Mouse (Mus musculus): ENCODE results near the gene Arl16.

Arl16 gene

DNA sequence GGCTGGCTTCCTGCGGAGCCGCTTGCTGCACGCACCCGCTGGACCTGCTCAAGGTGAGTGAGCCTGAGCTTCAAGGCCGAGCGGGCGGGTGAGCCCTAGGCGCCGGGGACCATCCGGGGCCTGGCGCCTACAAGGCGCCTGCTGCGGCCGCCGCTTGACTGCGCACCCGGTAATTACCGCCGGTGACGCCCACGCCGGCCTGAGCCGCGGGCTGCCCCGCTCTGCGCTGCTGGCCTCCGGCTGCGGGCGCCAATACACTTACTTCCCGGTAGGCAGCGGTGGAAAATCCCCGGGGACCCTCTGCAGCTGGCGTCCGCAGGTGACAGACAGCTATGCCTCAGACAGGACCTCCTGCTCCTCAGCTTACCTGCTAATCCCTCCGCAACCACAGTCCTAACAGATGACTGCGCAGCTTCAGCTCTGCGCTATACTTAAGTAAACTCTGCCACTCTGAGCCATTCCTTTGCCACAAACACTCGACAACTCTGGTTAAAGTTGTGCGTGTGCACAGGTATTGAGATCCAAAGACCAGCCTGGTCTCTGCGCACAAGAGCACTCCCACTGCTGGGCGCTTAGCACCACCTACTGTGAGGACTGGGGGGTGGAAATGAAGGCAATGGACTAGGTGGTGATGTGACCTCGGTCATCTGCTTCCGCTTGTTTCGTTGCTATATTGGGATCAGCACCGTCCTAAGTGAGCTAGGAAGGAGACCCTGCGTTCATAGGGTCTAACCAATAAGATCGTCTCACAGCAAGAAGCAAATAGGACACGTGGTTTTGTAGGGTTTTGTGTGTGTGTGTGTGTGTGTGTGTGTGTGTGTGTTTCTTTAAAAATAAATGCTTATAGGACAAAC lies 24.8 kb upstream of the Arl16 start:
- DNase-seq (ENCODE audit: extremely low read depth, low read depth, low spot score): no peak

DNA sequence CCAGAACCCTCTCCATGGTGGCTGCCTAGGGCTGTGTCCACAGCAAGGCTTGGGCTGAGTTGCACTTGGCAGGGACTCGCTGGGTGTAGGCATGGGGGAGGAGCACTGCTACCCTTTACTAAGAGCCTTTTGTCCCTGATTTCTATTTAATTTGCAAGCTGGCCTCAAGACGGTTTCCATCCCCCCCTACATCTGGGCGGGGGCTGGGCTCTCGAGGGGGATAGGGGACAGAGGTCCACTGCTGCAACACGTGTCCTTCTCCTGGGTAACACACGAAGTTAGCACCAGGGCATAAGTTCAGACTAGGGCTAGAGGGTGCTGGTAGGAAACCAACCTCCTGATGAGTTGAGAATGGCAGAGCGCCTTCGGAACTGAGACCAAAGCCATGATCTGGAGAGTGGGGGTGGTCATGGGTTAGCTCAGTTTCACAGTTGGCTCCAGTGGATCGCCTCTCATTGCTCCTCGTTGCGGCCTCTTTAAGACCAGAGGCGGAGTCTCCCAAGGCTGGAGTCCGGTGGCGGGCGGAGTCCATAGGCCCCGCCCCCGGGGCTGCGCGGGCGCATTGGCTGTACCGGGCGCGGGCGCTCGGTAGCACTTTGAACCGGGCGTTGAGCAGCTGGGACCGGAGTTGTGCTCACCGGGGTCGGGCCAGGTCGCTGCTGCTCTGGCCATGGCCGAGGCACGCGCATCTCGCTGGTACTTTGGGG lies 24.1 kb upstream of the Arl16 start, which contains the start of gene Slc25a10:
Gene Slc25a10 (plus strand): TSS at position 524 of the 707 bp plus-strand sequence.
- no peak for DNase-seq (ENCODE audit: extremely low read depth, low read depth, low spot score)

DNA sequence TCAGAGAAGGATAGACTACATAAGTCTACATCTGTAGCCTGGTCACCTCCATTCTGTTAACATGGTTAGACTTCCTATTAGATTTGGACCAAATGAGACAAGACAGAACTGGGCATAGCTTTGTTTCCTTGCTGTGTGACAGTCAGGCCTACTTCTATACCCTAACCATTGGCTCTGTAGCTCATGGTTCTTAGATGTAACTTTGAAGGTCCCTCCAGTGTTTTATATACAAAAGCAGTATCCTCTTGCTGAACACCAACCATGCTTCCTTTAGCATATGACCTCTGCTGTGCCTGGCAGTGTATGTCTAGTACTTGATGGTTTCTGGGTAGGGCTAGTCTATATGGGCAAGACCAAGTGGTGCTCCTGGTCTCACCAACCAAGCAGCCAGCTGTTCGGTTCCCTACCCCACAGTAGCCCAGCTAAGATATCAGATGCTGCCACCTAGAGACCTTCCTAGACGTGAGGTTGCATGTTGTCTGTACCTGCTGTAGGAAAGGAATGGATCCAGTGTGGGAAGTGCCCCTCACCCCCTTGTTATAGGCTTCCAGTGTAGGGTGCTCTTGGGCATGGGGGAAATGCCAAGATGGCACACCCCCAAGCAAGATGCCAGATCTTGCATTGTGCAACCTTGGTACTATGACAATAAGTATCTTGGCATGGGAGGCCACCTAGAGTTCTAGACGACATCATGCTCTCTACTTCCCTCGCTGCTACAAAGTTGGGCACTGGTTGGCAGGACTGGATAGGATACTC lies 23.1 kb upstream of the Arl16 start:
- DNase-seq (ENCODE audit: extremely low read depth, low read depth, low spot score): no peak

DNA sequence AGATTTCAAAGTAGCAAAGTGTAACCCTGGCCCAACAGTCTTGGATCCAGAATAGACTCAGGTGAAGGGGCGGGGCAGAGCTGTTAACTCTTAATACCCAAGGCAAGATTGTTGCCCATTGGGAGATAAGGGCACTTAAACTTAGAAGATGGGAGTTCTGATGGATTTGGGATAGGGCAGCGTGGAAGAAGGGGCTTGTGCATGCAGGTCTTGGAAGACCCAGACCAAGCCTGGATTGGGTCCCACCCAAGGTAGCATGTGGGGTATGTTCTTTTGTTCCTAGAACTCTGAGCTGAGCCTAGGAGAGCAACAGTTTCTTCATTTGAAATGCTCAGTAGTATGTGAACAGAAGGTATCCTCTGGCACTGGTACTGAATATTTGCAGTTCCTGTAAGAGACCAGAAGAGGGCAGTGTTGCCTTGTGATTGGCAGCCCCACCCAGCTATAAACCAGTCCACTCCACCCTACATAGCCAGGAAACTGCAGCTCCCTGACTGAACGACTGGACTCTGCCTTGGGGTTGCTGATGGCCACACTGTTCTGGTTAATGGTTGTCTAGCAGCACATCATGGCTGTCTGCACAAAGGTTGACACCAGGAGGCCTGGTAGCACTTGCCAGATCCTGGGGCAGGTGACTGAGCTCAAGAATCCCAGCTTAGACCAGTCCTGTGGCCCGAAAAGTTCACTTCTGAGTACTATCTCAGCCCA lies 21.8 kb upstream of the Arl16 start:
- DNase-seq (ENCODE audit: extremely low read depth, low read depth, low spot score): no peak

DNA sequence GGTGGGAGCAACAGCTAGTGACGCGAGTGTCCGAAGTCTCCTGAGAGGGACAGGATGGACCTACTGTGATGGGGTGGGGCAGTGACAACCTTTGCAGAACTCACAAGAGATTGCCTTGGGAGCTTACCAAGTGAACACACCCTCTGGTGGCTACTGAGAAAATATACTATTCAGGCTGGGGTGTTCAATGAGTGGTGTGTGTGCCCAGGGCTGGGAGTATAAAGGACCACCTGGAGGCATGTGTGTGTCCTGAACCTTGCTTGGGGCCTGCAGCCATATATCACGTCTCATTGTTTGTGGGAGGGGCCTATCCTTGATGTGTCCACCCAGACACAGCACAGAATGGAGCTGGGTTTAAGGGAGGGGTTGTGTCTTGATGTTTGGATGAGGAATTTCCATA lies 21.1 kb upstream of the Arl16 start:
- no peak for DNase-seq (ENCODE audit: extremely low read depth, low read depth, low spot score)

DNA sequence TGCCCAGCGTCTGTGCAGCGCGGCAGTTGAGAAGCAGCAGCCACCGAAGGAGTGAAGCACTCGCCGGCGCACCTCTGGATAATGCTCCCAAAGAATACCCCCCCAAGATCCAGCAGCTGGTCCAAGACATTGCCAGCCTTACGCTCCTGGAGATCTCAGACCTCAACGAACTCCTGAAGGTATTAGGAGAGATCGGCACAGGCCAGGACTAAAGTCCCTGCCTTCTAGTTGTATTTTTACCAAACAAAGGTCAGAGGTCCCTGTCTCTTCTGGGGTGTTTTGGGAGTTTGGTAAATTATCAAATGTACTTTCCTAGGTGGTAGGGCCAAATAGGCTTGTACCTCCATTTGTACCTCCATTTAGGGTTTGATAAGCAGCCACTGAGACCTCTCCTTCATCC lies 17.8 kb upstream of the Arl16 start:
- DNase-seq (ENCODE audit: extremely low read depth, low read depth, low spot score): no peak

DNA sequence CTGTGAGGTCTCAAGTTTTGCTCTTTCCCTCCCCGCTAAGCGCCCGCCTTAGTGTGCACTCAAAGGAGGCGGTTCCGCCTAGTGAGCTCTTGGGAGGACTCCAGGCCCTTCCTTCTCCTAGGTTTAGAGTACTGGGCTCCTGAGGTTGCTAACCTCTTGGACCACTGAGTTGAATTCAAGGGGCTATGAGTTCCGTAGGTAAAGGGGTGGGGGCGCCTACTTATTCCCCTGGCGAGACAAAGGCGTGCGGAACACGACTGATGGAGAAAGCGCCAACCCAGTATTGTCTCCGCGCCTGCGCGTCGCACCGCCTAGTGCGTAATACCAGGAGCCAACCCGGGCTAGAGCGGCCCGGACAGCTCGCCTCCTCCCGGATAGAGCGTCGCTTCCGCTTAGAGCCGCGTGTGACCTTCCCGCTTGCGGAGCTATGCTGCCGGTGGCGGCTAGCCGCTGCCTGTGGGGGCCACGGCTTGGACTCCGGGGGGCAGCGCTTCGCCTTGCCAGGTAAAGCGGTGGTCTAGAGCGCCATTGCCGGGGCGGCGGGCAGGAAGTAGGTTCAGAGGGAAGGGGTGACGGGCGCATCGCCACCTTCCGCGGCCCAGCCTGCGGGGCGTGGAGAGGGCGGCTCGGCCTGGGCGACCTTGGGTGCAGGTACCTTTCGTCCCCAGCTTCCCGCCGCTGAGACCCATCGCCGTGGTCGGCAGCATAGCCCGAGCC lies 17.0 kb upstream of the Arl16 start, which contains the start of gene Mrpl12:
Gene Mrpl12 (plus strand): TSS at position 349 of the 717 bp plus-strand sequence.
- DNase-seq (ENCODE audit: extremely low read depth, low read depth, low spot score): no peak

DNA sequence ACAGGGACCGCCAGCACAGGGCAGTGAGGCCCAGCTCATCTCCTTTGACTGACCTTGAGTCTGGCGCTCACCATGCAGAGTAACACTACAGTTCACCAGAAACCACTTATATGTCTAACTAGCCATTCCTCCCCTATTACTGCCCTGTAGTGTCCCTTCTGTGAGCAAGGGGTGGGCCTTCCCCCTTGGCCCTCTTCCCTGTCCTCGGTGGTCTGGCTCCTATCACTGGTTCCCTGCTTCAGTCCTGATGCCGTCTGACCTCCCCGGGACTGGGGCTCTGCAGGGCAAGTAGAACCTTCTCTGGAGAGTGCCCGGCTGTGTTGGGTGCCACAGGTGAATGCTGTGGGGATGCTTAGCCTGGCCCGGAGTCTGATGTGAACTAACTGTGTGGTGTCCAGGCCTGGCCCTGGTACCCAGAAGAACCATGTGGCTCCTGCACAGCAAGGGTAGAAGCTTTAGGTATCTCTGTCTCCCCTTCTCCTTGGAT lies 16.1 kb upstream of the Arl16 start:
- DNase-seq (ENCODE audit: extremely low read depth, low read depth, low spot score): no peak

DNA sequence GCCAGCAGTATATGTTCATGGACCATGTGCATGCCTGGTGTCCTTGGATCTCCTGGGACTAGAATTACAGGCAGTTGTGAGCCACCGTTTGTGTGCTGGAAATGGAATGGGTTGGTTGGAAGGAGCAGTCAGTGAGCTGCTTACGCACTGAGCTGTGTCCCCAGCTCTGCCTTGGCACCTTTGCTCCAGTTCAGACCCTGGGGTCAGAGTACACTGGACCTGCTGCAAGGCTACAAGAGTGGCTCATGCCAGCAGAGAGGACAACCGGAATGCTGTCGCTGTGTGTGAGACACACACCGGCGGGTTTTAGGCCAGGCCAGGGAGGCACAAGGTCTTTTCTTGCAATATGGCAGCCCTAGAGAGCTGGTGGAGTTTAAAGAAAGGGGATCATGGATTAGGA lies 4.6 kb upstream of the Arl16 start:
- no peak for DNase-seq (ENCODE audit: extremely low read depth, low read depth, low spot score)

DNA sequence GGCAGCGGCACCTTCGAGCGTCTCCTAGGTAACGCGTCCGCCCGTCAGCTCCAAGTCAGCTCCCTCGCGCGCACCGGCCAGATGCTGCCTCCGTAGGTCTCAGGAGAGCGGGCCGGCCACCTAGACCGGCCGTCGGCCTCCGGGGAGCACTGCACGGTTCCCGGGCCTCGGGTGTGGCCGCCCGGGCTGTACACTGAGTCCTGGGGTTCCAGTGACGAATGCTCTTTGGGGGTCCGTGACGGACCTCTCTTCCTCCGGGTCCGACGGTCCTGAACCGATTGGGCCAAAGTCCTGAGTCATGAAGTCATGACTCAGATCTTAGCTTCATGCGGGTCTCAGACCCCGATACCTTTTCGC lies 307 bp upstream of the Arl16 start:
- DNase-seq (ENCODE audit: extremely low read depth, low read depth, low spot score): no peak

DNA sequence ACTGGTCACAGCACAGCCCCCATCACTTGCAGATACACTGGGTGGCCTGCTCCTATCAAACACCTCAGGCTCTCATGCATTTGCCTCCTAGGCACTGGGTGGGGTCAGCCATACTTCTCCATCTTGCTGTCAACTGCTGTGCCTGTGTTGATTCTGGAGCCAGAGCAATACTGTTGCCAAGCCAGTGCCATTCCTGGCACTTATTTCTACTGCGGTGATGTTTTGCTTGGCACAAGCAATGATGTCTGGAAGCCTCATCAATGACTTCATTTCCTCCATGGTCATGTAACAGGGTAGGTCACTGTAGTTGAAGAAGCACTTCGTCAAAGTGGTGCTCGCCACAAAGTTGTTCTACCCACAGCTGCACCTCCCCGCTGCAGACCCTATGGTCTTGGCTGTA lies 1.9 kb downstream of the Arl16 start:
- no peak for DNase-seq (ENCODE audit: extremely low read depth, low read depth, low spot score)

DNA sequence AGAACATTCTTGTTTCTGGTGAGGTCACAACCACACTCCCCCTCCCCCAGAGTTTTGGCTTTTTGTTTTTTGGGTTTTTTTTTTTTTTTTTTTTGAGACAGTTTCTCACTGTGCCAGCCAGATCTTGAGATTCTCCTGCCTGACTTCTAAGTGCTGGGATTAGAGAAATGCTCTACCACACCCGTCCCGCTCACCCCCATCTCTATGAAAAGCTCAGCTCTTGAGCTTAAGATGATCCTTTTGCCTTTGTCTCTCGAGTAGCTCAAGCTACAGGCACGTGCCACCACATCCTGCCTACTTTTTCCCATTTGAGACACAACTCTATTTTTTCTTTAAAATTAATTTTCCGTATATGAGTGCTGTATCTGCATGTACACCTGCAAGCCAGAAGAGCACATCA lies 3.0 kb downstream of the Arl16 start:
- DNase-seq (ENCODE audit: extremely low read depth, low read depth, low spot score): no peak

DNA sequence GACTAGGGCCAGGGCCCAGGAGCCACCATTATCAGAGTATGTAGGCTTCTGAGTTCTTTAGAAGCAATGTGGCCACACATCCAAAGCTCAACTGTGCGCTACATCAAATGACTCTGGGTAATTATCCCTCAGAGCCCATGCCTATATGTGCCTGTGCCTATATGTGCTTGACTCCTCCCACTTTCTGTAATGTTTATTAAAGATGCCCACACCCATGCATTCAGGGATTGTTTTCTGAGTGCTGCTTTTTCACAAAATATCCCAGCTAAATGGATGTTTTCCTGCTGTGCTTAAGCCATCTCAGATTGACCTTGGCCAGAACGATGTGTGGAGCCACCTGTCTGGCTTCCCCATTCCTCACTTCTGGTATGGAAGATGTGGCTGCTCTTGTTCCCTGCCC lies 3.9 kb downstream of the Arl16 start:
- no peak for DNase-seq (ENCODE audit: extremely low read depth, low read depth, low spot score)

DNA sequence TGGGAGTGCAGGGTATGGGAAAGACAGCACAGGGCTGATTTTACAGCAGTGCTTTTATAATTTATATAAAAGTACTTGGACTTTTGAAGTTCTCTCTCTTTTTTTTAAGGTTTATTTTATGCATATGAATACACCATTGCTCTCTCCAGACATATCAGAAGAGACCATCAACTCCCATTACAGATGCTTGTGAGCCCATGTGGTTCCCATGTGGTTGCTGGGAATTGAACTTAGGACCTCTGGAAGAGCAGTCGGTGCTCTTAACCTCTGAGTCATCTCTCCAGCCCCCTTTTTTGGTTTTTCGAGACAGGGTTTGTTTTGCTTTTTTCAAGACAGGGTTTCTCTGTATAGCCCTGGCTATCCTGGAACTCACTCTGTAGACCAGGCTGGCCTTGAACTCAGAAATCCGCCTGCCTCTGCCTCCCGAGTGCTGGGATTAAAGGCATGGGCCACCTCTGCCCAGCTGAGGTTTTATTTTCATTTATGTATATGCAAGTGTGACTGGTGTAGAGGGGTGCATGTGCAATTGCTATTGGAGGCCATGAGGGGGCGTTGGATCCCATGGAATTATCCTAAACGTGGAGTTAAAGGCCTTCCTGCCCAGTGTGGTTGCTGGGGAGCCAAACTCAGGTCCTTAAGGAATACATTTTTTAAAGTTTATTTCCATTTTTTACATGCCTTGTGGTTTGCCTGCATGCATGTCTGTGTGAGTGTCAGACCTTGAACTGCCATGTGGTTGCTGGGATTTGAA lies 8.4 kb downstream of the Arl16 start:
- no peak for DNase-seq (ENCODE audit: extremely low read depth, low read depth, low spot score)

DNA sequence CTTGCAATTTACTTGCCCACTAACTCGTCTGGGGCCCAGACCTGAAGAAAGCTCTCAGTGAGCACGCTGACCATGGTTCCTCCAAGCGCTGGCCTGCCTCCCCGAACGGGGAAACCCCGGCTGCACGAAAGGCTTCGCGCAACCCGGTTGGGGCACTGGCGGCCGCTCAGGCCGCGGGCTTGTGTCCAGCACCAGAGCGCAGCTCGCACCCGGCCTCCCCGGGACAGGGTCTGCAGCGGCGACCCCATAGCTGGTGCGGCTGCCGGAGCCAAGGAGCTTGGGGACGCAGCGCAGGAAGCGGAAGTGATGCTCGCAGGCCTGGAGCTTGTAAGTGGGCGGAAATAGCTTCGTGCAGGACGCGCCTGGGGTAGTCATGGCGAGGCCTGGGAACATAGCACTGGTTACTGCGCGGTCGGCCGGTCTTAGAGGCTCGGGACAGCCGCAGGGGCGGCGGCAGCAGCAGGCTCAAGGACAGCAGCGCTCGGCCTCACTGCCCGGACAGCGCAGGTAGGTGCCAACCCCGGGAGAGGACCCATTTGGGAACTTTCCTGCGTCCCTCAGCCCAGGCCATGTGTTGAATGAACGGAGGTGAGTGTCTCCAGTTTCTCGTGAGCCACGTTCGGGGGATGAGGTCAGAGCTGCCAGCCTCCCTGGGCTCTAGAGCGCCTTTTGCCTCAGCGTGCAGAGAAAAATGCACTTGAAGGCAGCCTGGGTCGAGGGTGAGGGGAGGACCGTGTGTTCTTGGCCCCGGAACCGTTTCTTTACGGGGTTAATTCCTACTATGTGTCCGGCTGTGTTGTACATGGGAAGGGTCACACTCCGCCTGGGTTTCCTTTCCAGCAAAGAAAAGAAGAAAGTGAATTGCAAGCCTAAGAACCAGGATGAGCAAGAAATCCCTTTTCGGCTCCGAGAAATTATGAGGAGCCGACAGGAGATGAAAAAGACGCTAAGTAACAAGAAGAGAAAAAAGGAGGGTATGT lies 9.3 kb downstream of the Arl16 start, which contains the start of the genes Oxld1 and Ccdc137:
Gene Oxld1 (minus strand): TSS at position 297 of the 980 bp plus-strand sequence.
Gene Ccdc137 (plus strand): TSS at position 344 of the 980 bp plus-strand sequence.
- DNase-seq (ENCODE audit: extremely low read depth, low read depth, low spot score): peak; percentile 23

DNA sequence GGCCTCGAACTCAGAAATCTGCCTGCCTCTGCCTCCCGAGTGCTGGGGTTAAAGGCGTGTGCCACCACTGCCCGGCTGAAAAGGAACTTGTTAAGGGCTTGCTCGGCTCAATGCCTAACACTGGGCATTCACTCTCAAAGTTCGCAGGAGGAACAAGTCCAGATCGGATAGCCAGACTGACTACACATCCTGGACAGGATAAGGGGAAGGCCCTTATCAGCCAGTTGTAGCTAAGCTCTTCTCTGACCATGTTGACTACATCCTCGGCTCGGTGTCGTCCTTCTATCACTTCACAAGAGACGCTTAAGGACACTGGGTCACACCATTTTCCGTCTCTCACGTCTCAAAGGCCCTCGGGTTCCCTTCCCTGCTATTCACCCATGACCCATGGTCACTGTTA lies 10.0 kb downstream of the Arl16 start:
- DNase-seq (ENCODE audit: extremely low read depth, low read depth, low spot score): no peak

DNA sequence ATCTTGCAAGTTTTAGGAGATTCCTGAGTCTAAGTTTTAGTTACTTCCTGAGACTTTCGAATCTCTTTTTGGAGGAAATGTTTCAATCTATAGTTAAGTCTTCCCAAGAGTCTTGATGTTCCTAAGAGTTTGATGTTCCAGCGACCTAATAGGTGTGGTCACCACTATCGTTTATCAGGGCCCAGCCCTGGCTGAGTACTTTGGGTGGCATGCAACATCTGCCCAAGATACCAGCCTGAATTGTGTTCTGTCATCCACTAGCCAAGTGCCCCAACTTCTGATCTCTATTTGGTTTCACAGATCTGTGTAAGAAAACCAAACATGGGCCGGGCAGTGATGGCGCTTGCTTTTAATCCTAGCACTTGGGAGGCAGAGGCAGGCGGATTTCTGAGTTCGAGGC lies 12.0 kb downstream of the Arl16 start:
- no peak for DNase-seq (ENCODE audit: extremely low read depth, low read depth, low spot score)

DNA sequence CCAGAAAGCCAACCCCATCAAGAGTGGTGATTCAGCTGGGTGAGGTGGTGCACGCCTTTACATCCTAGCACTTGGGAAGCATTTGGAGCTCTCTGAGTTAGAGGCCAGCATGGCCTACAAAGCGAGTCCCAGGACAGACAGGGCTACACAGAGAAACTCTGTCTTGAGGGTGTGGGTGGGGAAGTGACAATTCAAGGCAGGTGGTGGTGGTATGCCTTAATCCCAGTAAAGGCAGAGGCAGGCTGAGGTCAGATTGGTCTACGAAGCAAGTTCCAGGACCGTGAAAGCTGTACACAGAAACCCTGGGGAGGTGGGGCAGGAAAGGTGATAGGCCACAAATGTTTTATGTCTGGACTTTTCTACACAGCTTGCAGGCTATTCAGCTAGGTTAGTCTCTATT lies 12.4 kb downstream of the Arl16 start:
- no peak for DNase-seq (ENCODE audit: extremely low read depth, low read depth, low spot score)
